Mouse (Mus musculus) heart, postnatal 0 days (tissue): ENCODE results near the gene Lmod2.

Source experiments
- CTCF ChIP-seq: IDR thresholded peaks from 2 replicates; pipeline ENCODE4 v1.5.1; 2016; ENCODE audit warnings: antibody characterized with exemption, control low read depth, low read depth
- EP300 ChIP-seq: IDR thresholded peaks from 2 replicates; pipeline ENCODE4 v1.6.1; 2016; ENCODE audit warnings: antibody characterized with exemption, low read depth

GRCm38 (mm10) chr6:24564886-24565285, 32.7 kb upstream of the Lmod2 start:
- no peak for TF ChIP-seq CTCF
- TF ChIP-seq EP300 = no peak
